Mouse (Mus musculus) thymus, adult 2 months (tissue): Measurements from ENCODE around the gene Slmap.

ENCODE experiments used
- CTCF ChIP-seq: fragments of 200-500 bp; IDR thresholded peaks from 2 replicates; pipeline ENCODE4 v1.5.1; 2012; ENCODE audit warnings: mild to moderate bottlenecking, control low read depth, low read length, moderate library complexity, borderline replicate concordance; ENCODE audit not compliant: control insufficient read depth, poor library complexity, insufficient read depth; ENCODE audit errors: extremely low read depth
- POLR2A ChIP-seq: fragments of 200-500 bp; IDR thresholded peaks from 2 replicates; pipeline ENCODE4 v1.6.1; 2012; ENCODE audit warnings: mild to moderate bottlenecking, low read length, control low read depth, moderate library complexity; ENCODE audit not compliant: control insufficient read depth, poor library complexity, insufficient read depth; ENCODE audit errors: extremely low read depth

- TF ChIP-seq CTCF, result no peak
- TF ChIP-seq POLR2A, result no peak
These were observed 142.9 kb downstream of the Slmap start for GRCm38 (mm10) chr14:26391866-26392265.
